Mouse (Mus musculus) forebrain, embryonic 11.5 days (tissue): ENCODE measurements at regions not wholly inside any gene's neighbourhood (a gene's known extent, or its start where the extent isn't known, plus 50 kb on each side); places are given as distances from the start of the nearest gene placed in this dataset.

Source experiments
- ATAC-seq: fragments of 200-750 bp; cut with Nextera tagmentation; replicated peaks from 2 replicates; pipeline ENCODE4 v1.8.0; 2017; ENCODE audit warnings: moderate TSS enrichment; ENCODE audit not compliant: low FRiP score
- DNase-seq: peaks from one replicate; pipeline ENCODE4 v3.0.0-alpha.2; 2017; ENCODE audit warnings: low spot score
- H3K27ac ChIP-seq: fragments of 300-500 bp; sonication (generic); 2 replicates; pipeline ENCODE4 v1.5.1; 2014; ENCODE audit warnings: low read depth, low read length
- H3K27me3 ChIP-seq: fragments of 300-500 bp; sonication (generic); 2 replicates; pipeline ENCODE4 v1.6.1; 2014; ENCODE audit warnings: mild to moderate bottlenecking, low read length, mixed read lengths; ENCODE audit not compliant: control insufficient read depth, insufficient read depth
- H3K36me3 ChIP-seq: fragments of 300-500 bp; sonication (generic); 2 replicates; pipeline ENCODE4 v1.6.1; 2014; ENCODE audit warnings: mild to moderate bottlenecking, low read length, moderate library complexity, mixed read lengths; ENCODE audit not compliant: control insufficient read depth, insufficient read depth
- H3K4me1 ChIP-seq: fragments of 300-500 bp; sonication (generic); replicated peaks from 2 replicates; pipeline ENCODE4 v1.6.1; 2014; ENCODE audit warnings: low read length, mixed read lengths; ENCODE audit not compliant: control insufficient read depth, insufficient read depth
- H3K4me2 ChIP-seq: fragments of 300-500 bp; sonication (generic); 2 replicates; pipeline ENCODE4 v1.6.1; 2014; ENCODE audit warnings: low read depth, mild to moderate bottlenecking, low read length, moderate library complexity, mixed read lengths; ENCODE audit not compliant: severe bottlenecking
- H3K4me3 ChIP-seq: fragments of 300-500 bp; sonication (generic); 2 replicates; pipeline ENCODE4 v1.5.1; 2014; ENCODE audit warnings: low read depth, low read length
- H3K9ac ChIP-seq: fragments of 300-500 bp; sonication (generic); 2 replicates; pipeline ENCODE4 v1.6.1; 2014; ENCODE audit warnings: low read length
- H3K9me3 ChIP-seq: fragments of 300-500 bp; sonication (generic); 2 replicates; pipeline ENCODE4 v1.6.1; 2016; ENCODE audit warnings: low read length, mixed read lengths; ENCODE audit not compliant: control insufficient read depth
- WGBS: fragments of 180-500 bp; shearing (Covaris S2); extraction: QIAGEN DNeasy Blood & Tissue Kit; methylation state at CpG from one replicate; pipeline ENCODE4 v1.1.7; 2014; 5-methylcytosine and 5-hydroxymethylcytosine counted together

- Histone ChIP-seq H3K4me2 (no peak overlapping the region), H3K4me1 (no peaks in the 10 kb centered on the region), H3K4me3 (no peak overlapping the region), H3K36me3 (no peaks in the 10 kb centered on the region), H3K9ac (no peak overlapping the region), H3K9me3 (no peaks in the 10 kb centered on the region), H3K27ac (no peak overlapping the region), H3K27me3 (no peaks in the 10 kb centered on the region)
- WGBS, result 68% methylated on average over 13 of the region's 13 CpGs
- DNase-seq, result no peak
- ATAC-seq, result no peak
Observed at GRCm38 (mm10) chr14:71808863-71809487, 682.7 kb downstream of the Gm9195 start.

DNA sequence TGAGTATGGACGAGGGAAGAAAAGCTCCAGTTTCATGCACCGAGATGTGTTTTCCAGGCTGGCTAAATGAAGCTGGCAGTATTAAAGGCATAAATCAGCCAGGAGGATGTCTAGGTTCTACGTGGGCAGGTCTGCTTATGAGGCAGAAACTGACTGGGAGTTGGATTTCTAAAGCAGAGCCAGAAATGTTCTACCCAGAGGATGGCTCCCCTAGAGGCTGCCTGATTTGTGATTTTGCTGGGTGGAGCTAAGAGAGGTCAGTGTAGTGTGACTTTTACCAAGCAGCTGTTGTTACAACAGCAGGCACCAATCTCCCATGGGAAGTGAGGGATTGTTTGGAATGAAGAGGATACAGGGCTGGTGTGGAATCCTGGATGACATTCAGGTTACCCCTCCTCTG, 686.0 kb downstream of the Gm9195 start:
- H3K4me2 ChIP-seq, result no peak overlapping the region
- H3K9ac ChIP-seq, result no peak overlapping the region
- 83% methylated on average over 3 of the region's 3 CpGs for WGBS
- H3K27ac ChIP-seq, result no peak overlapping the region
- H3K36me3 ChIP-seq, result no peaks in the 10 kb centered on the region
- DNase-seq (no peak), ATAC-seq (no peak)
- H3K9me3 ChIP-seq, result no peaks in the 10 kb centered on the region
- no peaks in the 10 kb centered on the region for H3K4me1 ChIP-seq
- H3K4me3 ChIP-seq, result no peak overlapping the region
- H3K27me3 ChIP-seq, result no peaks in the 10 kb centered on the region

GRCm38 (mm10) chr14:71799861-71800260, 691.8 kb downstream of the Gm9195 start:
- 65% methylated on average over 4 of the region's 4 CpGs for WGBS
- no peak overlapping the region for H3K4me2 ChIP-seq
- no peak overlapping the region for H3K27ac ChIP-seq
- no peaks in the 10 kb centered on the region for H3K4me1 ChIP-seq
- H3K36me3 ChIP-seq, result no peaks in the 10 kb centered on the region
- no peak overlapping the region for H3K9ac ChIP-seq
- ATAC-seq, result no peak
- DNase-seq, result no peak
- no peaks in the 10 kb centered on the region for H3K9me3 ChIP-seq
- no peaks in the 10 kb centered on the region for H3K27me3 ChIP-seq
- H3K4me3 ChIP-seq, result no peak overlapping the region

DNA sequence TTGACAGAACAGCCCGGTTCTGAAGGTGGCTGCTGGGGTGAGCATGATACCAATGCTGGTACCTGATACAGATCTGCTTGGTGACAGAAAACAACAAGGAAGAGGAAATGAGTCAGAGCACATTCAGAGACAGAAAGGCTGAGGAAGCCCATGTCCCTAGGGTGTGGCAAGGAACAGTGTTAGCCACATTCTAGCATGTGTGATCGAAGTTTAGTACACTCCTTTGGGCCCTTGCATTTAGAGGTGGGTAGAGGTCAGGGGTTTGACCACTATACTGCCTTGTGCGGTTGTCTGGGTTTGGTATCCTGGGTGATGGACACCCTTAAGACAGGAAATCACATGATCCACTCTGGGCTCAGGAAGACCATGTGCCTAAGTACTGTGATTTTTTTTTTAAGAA, 695.9 kb downstream of the Gm9195 start:
- Histone ChIP-seq H3K9me3 (no peaks in the 10 kb centered on the region), H3K4me2 (no peak overlapping the region), H3K4me3 (no peak overlapping the region), H3K27ac (no peak overlapping the region), H3K27me3 (no peaks in the 10 kb centered on the region), H3K36me3 (no peaks in the 10 kb centered on the region), H3K4me1 (no peaks in the 10 kb centered on the region), H3K9ac (no peak overlapping the region)
- WGBS, result 91% methylated on average over 3 of the region's 3 CpGs
- DNase-seq (no peak), ATAC-seq (no peak)

GRCm38 (mm10) chr14:71776990-71777525, 714.6 kb downstream of the Gm9195 start:
- no peak for ATAC-seq
- no peak overlapping the region for H3K9ac ChIP-seq
- no peak overlapping the region for H3K4me3 ChIP-seq
- H3K4me2 ChIP-seq, result no peak overlapping the region
- no peak overlapping the region for H3K27ac ChIP-seq
- WGBS, result 54% methylated on average over 1 of the region's 1 CpGs
- H3K4me1 ChIP-seq, result no peaks in the 10 kb centered on the region
- no peaks in the 10 kb centered on the region for H3K9me3 ChIP-seq
- DNase-seq, result no peak
- no peaks in the 10 kb centered on the region for H3K27me3 ChIP-seq
- H3K36me3 ChIP-seq, result no peaks in the 10 kb centered on the region

GRCm38 (mm10) chr14:71766856-71767255, 724.8 kb downstream of the Gm9195 start:
- DNase-seq (no peak), ATAC-seq (no peak)
- Histone ChIP-seq H3K4me1 (no peaks in the 10 kb centered on the region), H3K9ac (no peak overlapping the region), H3K27ac (no peak overlapping the region), H3K4me2 (no peak overlapping the region), H3K9me3 (no peaks in the 10 kb centered on the region), H3K4me3 (no peak overlapping the region), H3K27me3 (no peaks in the 10 kb centered on the region), H3K36me3 (no peaks in the 10 kb centered on the region)
- 96% methylated on average over 1 of the region's 1 CpGs for WGBS

GRCm38 (mm10) chr14:71728542-71728941, 763.1 kb downstream of the Gm9195 start:
- WGBS, result 92% methylated on average over 4 of the region's 4 CpGs
- no peak overlapping the region for H3K9ac ChIP-seq
- H3K4me1 ChIP-seq, result no peaks in the 10 kb centered on the region
- H3K4me3 ChIP-seq, result no peak overlapping the region
- no peak overlapping the region for H3K4me2 ChIP-seq
- H3K36me3 ChIP-seq, result no peaks in the 10 kb centered on the region
- no peaks in the 10 kb centered on the region for H3K9me3 ChIP-seq
- H3K27me3 ChIP-seq, result no peaks in the 10 kb centered on the region
- no peak for ATAC-seq
- DNase-seq, result no peak
- no peak overlapping the region for H3K27ac ChIP-seq

DNA sequence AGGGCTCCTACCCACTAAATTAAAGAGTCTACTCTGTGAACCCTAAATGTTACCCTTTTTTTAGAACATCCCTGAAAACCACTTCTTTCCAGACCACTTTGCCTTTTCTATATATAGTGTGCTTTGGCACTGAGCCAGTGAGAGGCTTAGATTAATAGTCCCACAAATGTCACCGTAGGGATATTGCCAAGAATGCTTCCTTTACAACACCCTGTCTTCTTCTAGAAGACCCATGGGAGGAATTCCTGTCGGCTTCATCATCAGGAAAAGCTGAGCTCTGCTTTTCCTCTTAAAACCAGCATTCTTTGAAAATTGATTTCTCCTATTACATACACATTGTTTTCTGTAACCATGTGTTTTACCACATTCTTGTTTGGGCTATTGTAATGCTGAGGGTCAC, 768.1 kb downstream of the Gm9195 start:
- DNase-seq, result no peak
- no peak for ATAC-seq

More for the DNA sequence above, 768.1 kb downstream of the Gm9195 start:
- Histone ChIP-seq H3K27ac (no peak overlapping the region), H3K36me3 (no peaks in the 10 kb centered on the region), H3K9ac (no peak overlapping the region), H3K9me3 (no peaks in the 10 kb centered on the region), H3K4me2 (no peak overlapping the region), H3K4me3 (no peak overlapping the region), H3K4me1 (no peaks in the 10 kb centered on the region), H3K27me3 (no peaks in the 10 kb centered on the region)
- 80% methylated on average over 2 of the region's 2 CpGs for WGBS
